Mouse (Mus musculus) stomach, embryonic 14.5 days (tissue): ENCODE measurements around the gene Lyz2. TPM values are rescaled to one million over a fixed set of nuclear protein-coding genes. Genes with fewer than 3 reads are reported as not detected.
"Not testable (repeated sequence)": the region's sequence is repeated elsewhere in the genome, so short reads cannot be mapped to it uniquely, and the experiment has no call there.

Experiments used
- ATAC-seq: fragments of 200-750 bp; cut with Nextera tagmentation; 2 replicates; pipeline ENCODE4 v1.8.0; 2017; ENCODE audit warnings: low read depth, moderate TSS enrichment; ENCODE audit not compliant: insufficient number of reproducible peaks, insufficient read depth, low FRiP score
- H3K27ac ChIP-seq: fragments of 300-500 bp; sonication (generic); 2 replicates; pipeline ENCODE4 v1.5.1; 2014; ENCODE audit warnings: mild to moderate bottlenecking, low read length, moderate library complexity, mixed read lengths
- H3K27me3 ChIP-seq: fragments of 300-500 bp; sonication (generic); 2 replicates; pipeline ENCODE4 v1.6.1; 2014; ENCODE audit warnings: low read length, control low read depth, mixed read lengths; ENCODE audit not compliant: control insufficient read depth, insufficient read depth
- H3K36me3 ChIP-seq: fragments of 300-500 bp; sonication (generic); 2 replicates; pipeline ENCODE4 v1.6.1; 2014; ENCODE audit warnings: mild to moderate bottlenecking, control low read depth, low read length, moderate library complexity, mixed read lengths; ENCODE audit not compliant: control insufficient read depth, insufficient read depth
- H3K4me1 ChIP-seq: fragments of 300-500 bp; sonication (generic); 2 replicates; pipeline ENCODE4 v1.6.1; 2014; ENCODE audit warnings: low read length, control low read depth, mixed read lengths; ENCODE audit not compliant: control insufficient read depth, insufficient read depth
- H3K4me2 ChIP-seq: fragments of 300-500 bp; sonication (generic); replicated peaks from 2 replicates; pipeline ENCODE4 v1.6.1; 2014; ENCODE audit warnings: low read depth, low read length, control low read depth
- H3K4me3 ChIP-seq: fragments of 300-500 bp; sonication (generic); 2 replicates; pipeline ENCODE4 v1.5.1; 2014; ENCODE audit warnings: low read depth, low read length, control low read depth
- H3K9ac ChIP-seq: fragments of 300-500 bp; sonication (generic); replicated peaks from 2 replicates; pipeline ENCODE4 v1.6.1; 2014; ENCODE audit warnings: low read depth, mild to moderate bottlenecking, control low read depth, low read length, moderate library complexity, mixed read lengths
- H3K9me3 ChIP-seq: fragments of 300-500 bp; sonication (generic); 2 replicates; pipeline ENCODE4 v1.6.1; 2016; ENCODE audit warnings: low read depth, low read length, control low read depth; ENCODE audit not compliant: control insufficient read depth
- WGBS: fragments of 180-500 bp; shearing (Covaris S2); extraction: QIAGEN DNeasy Blood & Tissue Kit; methylation state at CpG from one replicate; pipeline ENCODE4 v1.1.7; 2014; 5-methylcytosine and 5-hydroxymethylcytosine counted together
- polyA plus RNA-seq: library from polyadenylated mRNA; unstranded; fragments of >200 nt; fragmentation: Nextera tagmentation; extraction: Ambion mirVana; gene quantifications from 2 replicates; pipeline ENCODE4 v1.2.1, GENCODE M21; 2014

Gene Lyz2
- polyA plus RNA-seq, 1 experiment from 2014 or later = 65.7 TPM

- Histone ChIP-seq H3K4me2 (no peak overlapping the region), H3K27me3 (no peaks in the 10 kb centered on the region), H3K36me3 (no peaks in the 10 kb centered on the region), H3K4me3 (no peak overlapping the region), H3K9ac (no peak overlapping the region), H3K27ac (no peak overlapping the region), H3K9me3 (no peaks in the 10 kb centered on the region), H3K4me1 (no peaks in the 10 kb centered on the region)
- no peak for ATAC-seq
- WGBS = 91% methylated on average over 1 of the region's 1 CpGs
These were observed 19.6 kb upstream of the Lyz2 start for GRCm38 (mm10) chr10:117301688-117302087.

GRCm38 (mm10) chr10:117299901-117300520 lies 17.9 kb upstream of the Lyz2 start:
- H3K4me1 ChIP-seq = no peaks in the 10 kb centered on the region
- H3K9ac ChIP-seq = no peak overlapping the region
- no peak overlapping the region for H3K4me2 ChIP-seq
- H3K9me3 ChIP-seq = no peaks in the 10 kb centered on the region
- no peak overlapping the region for H3K4me3 ChIP-seq
- WGBS = 65% methylated on average over 5 of the region's 5 CpGs
- H3K27me3 ChIP-seq = no peaks in the 10 kb centered on the region
- H3K27ac ChIP-seq = no peak overlapping the region
- no peak for ATAC-seq
- H3K36me3 ChIP-seq = no peaks in the 10 kb centered on the region

- Histone ChIP-seq H3K36me3 (no peaks in the 10 kb centered on the region), H3K4me1 (no peaks in the 10 kb centered on the region), H3K27ac (no peak overlapping the region), H3K9me3 (no peaks in the 10 kb centered on the region), H3K27me3 (no peaks in the 10 kb centered on the region), H3K9ac (no peak overlapping the region), H3K4me2 (no peak overlapping the region), H3K4me3 (no peak overlapping the region)
- ATAC-seq = no peak
- 83% methylated on average over 4 of the region's 4 CpGs for WGBS
These were observed 17.0 kb upstream of the Lyz2 start for GRCm38 (mm10) chr10:117299106-117299505.

- 85% methylated on average over 6 of the region's 6 CpGs for WGBS
- Histone ChIP-seq H3K4me1 (no peaks in the 10 kb centered on the region), H3K4me3 (no peak overlapping the region), H3K36me3 (no peaks in the 10 kb centered on the region), H3K27ac (no peak overlapping the region), H3K4me2 (no peak overlapping the region), H3K9ac (no peak overlapping the region), H3K9me3 (no peaks in the 10 kb centered on the region), H3K27me3 (no peaks in the 10 kb centered on the region)
- ATAC-seq = no peak
These were observed 16.2 kb upstream of the Lyz2 start for GRCm38 (mm10) chr10:117298336-117298735.

GRCm38 (mm10) chr10:117292671-117293070 lies 10.6 kb upstream of the Lyz2 start, which contains the start of gene Lyz1:
Lyz1 (minus strand) TSS chr10:117292868.
- Histone ChIP-seq H3K4me2 (no peak within 1 kb of the TSS), H3K9ac (no peak within 1 kb of the TSS), H3K4me3 (no peak within 1 kb of the TSS), H3K27ac (no peak within 1 kb of the TSS), H3K4me1 (no peaks in the 10 kb centered on the region), H3K27me3 (no peaks in the 10 kb centered on the region), H3K36me3 (no peaks in the 10 kb centered on the region), H3K9me3 (no peaks in the 10 kb centered on the region)
- 73% methylated on average over 5 of the region's 5 CpGs for WGBS
- ATAC-seq = no peak

GRCm38 (mm10) chr10:117290936-117291335 lies 8.8 kb upstream of the Lyz2 start:
- ATAC-seq, H3K27me3 ChIP-seq, H3K27ac ChIP-seq, H3K9ac ChIP-seq, H3K9me3 ChIP-seq, H3K4me1 ChIP-seq, H3K36me3 ChIP-seq, H3K4me2 ChIP-seq, H3K4me3 ChIP-seq: not testable (repeated sequence)
- 91% methylated on average over 6 of the region's 6 CpGs for WGBS

GRCm38 (mm10) chr10:117290046-117290870 lies 8.1 kb upstream of the Lyz2 start:
- Histone ChIP-seq H3K4me1 (no peaks in the 10 kb centered on the region), H3K36me3 (no peaks in the 10 kb centered on the region), H3K27me3 (no peaks in the 10 kb centered on the region), H3K4me3 (no peak overlapping the region), H3K4me2 (no peak overlapping the region), H3K9me3 (no peaks in the 10 kb centered on the region), H3K27ac (no peak overlapping the region), H3K9ac (no peak overlapping the region)
- 42% methylated on average over 6 of the region's 6 CpGs for WGBS
- no peak for ATAC-seq

GRCm38 (mm10) chr10:117289034-117289505 lies 6.9 kb upstream of the Lyz2 start:
- not testable (repeated sequence) for H3K4me1 ChIP-seq, H3K9me3 ChIP-seq, ATAC-seq, H3K4me3 ChIP-seq, H3K36me3 ChIP-seq, H3K4me2 ChIP-seq, H3K9ac ChIP-seq, H3K27me3 ChIP-seq, H3K27ac ChIP-seq
- 78% methylated on average over 5 of the region's 5 CpGs for WGBS
